Comparison of ENCODE assay signal across 10 mouse cellular contexts in genomic region chr8:120598579-120598978, GRCm38 (mm10). TPM values are rescaled to one million over a fixed set of nuclear protein-coding genes. Genes with fewer than 3 reads are reported as not detected.
A peak's percentile ranks its signal among the peaks of the same experiment; 100 is the strongest.
DNase-seq lines count a peak whose midpoint lies in the region; ATAC-seq and TF ChIP-seq lines count a peak whose summit lies in the region.
"Had no signal": no experiment of that assay in that cellular context is flagged by ENCODE, and none has a peak within 500 bp of the region (broad histone marks: within the 10 kb centered on the region; RNA-seq: fewer than 3 reads in every experiment).

No protein-coding gene starts in this region.

- 0 out of 2 replicates have a peak, but pooled peaks cover 3% of the 10 kb centered on the region for H3K4me1 ChIP-seq in kidney, postnatal 0 days (replicated peaks; ENCODE audit: insufficient read depth, low read length)
- 0 out of 2 replicates have a peak, but pooled peaks cover 9% of the 10 kb centered on the region for H3K4me1 ChIP-seq in neural tube, embryonic 14.5 days (ENCODE audit: control insufficient read depth, insufficient read depth, low read length)

- 0 out of 2 replicates have a peak, but pooled peaks cover 3% of the 10 kb centered on the region for H3K27me3 ChIP-seq in kidney, postnatal 0 days (ENCODE audit: insufficient read depth, low read length)
- no peaks in the 10 kb centered on the region for H3K27me3 ChIP-seq in neural tube, embryonic 14.5 days (ENCODE audit: control insufficient read depth, insufficient read depth, low read length)

- no peaks in the 10 kb centered on the region for H3K9me3 ChIP-seq in kidney, postnatal 0 days (replicated peaks; ENCODE audit: low read length)
- no peaks in the 10 kb centered on the region for H3K9me3 ChIP-seq in neural tube, embryonic 14.5 days (ENCODE audit: control insufficient read depth, low read length)

- H3K9ac ChIP-seq in kidney, postnatal 0 days (ENCODE audit: low read depth, low read length), result no peak overlapping the region
- H3K9ac ChIP-seq in neural tube, embryonic 14.5 days (replicated peaks; ENCODE audit: low read depth, low read length), result no peak overlapping the region

- no peak overlapping the region for H3K27ac ChIP-seq in kidney, postnatal 0 days
- H3K27ac ChIP-seq in neural tube, embryonic 14.5 days (ENCODE audit: low read depth, low read length), result no peak overlapping the region
- H3K27ac ChIP-seq: heart, adult 2 months had no signal

- no peak for TF ChIP-seq CTCF in kidney, postnatal 0 days (IDR thresholded peaks at IDR 0.05; ENCODE audit: low read depth)

- no peak for ATAC-seq in kidney, postnatal 0 days (replicated peaks; ENCODE audit: low FRiP score, low read depth)
- peak; percentile 79 for ATAC-seq in neural tube, embryonic 14.5 days (ENCODE audit: low read depth)

- no peaks in the 10 kb centered on the region for H3K36me3 ChIP-seq in kidney, postnatal 0 days (ENCODE audit: insufficient read depth, low read length)
- H3K36me3 ChIP-seq in neural tube, embryonic 14.5 days (ENCODE audit: control insufficient read depth, insufficient read depth, low read length), result no peaks in the 10 kb centered on the region
- H3K36me3 ChIP-seq: G1E had no signal

- peak overlapping the region; percentile 37 for H3K4me2 ChIP-seq in kidney, postnatal 0 days (ENCODE audit: low read length)
- H3K4me2 ChIP-seq in neural tube, embryonic 14.5 days (ENCODE audit: low read depth, low read length), result no peak overlapping the region

- H3K4me3 ChIP-seq in kidney, postnatal 0 days (replicated peaks; ENCODE audit: low read depth, low read length), result no peak overlapping the region
- no peak overlapping the region for H3K4me3 ChIP-seq in neural tube, embryonic 14.5 days (ENCODE audit: low read depth, low read length)
- H3K4me3 ChIP-seq: heart, adult 2 months had no signal

- no peak for DNase-seq in kidney, postnatal 0 days (ENCODE audit: low spot score)
- no peak for DNase-seq in kidney, adult 9 months
- peak; percentile 80 for DNase-seq in cerebellum, adult 9-10 months
- DNase-seq in heart, adult 8-10 months (ENCODE audit: low spot score), result peak; percentile 35
- DNase-seq in layer of hippocampus, postnatal 10 days (ENCODE audit: low spot score in 2 of 2), result peak; percentile 78 to 84
- no peak for DNase-seq in thymus, postnatal 36 days
- DNase-seq in MN1 (ENCODE audit: low spot score), result no peak

- 21% methylated on average over 24 of the region's 24 CpGs for WGBS in kidney, postnatal 0 days
- 15% methylated on average over 24 of the region's 24 CpGs for WGBS in neural tube, embryonic 14.5 days

RNA-seq across cellular contexts. Expression of gene Gins2, which starts 9.5 kb away (rescaled TPM):
- polyA plus RNA-seq in kidney, postnatal 0 days (2015; fragmentation: Nextera tagmentation; extraction: Ambion mirVana), result 54.0 and 70.0 TPM in 2 replicates
- 1 to 10 TPM in 3 of 4 experiments, under 1 TPM in 1; 0.98 to 1.7 (median 1.7) TPM for total RNA-seq in heart, adult 8-10 months (2022)
- total RNA-seq in layer of hippocampus, postnatal 10 days (2021), result 1 to 10 TPM; 2.5 to 4.2 TPM
- polyA plus RNA-seq in neural tube, embryonic 14.5 days (2014; fragmentation: Nextera tagmentation; extraction: Ambion mirVana), result 10.5 and 13.1 TPM in 2 replicates

RNA-seq across cellular contexts. Expression of gene 1190005I06Rik, which starts 48.9 kb away (rescaled TPM):
- 2.2 and 2.6 TPM in 2 replicates for polyA plus RNA-seq in kidney, postnatal 0 days (2015; fragmentation: Nextera tagmentation; extraction: Ambion mirVana)
- total RNA-seq in heart, adult 8-10 months (2022), result 1 to 10 TPM; 3.0 to 5.7 (median 4.3) TPM
- total RNA-seq in layer of hippocampus, postnatal 10 days (2021), result 10 to 100 TPM in 1 of 2 experiments, 1 to 10 TPM in 1; 9.0 to 13.1 TPM
- 9.9 and 10.0 TPM in 2 replicates for polyA plus RNA-seq in neural tube, embryonic 14.5 days (2014; fragmentation: Nextera tagmentation; extraction: Ambion mirVana)

Comparison
In these comparisons a context has a peak if more than half of its experiments do, and no peak if none do; other contexts are left out.
1. DNase-seq: peak in cerebellum, adult 9-10 months (single experiment), heart, adult 8-10 months (single experiment) and layer of hippocampus, postnatal 10 days (2 of 2); none in kidney, postnatal 0 days (single experiment), kidney, adult 9 months (single experiment), thymus, postnatal 36 days (0 of 2) and MN1 (single experiment).